Mouse (Mus musculus): ENCODE results near the gene P2rx3.

DNA sequence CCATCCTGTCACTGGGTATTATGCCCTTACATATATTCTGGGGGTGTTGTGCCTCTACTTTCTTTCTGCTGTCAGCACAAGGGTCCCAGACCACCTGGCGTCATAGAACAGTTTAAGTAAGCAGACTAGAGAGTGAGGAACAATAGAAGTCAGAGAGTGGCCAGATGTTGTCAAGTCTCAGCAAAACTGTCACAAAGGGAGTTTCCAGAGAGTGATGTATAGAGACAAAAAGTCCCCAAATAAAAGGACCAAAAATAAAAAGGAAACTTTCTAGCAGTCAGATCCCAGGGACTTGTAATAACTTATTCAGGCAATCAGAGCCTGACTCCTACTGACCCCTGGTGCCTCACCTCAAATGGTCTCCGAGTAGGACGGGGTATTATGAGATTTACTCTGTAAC is 75.4 kb downstream of the P2rx3 start:
- TF ChIP-seq CTCF (IDR thresholded peaks at IDR 0.05; ENCODE audit: low read depth) (no peak), EP300 (IDR thresholded peaks at IDR 0.05; ENCODE audit: low read depth) (no peak)
